Mouse (Mus musculus) kidney, postnatal 0 days (tissue): ENCODE measurements at regions not wholly inside any gene's neighbourhood (a gene's known extent, or its start where the extent isn't known, plus 50 kb on each side); places are given as distances from the start of the nearest gene placed in this dataset.
A peak's percentile ranks its signal among the peaks of the same experiment; 100 is the strongest.

Source experiments
- ATAC-seq: fragments of 200-750 bp; cut with Nextera tagmentation; replicated peaks from 2 replicates; pipeline ENCODE4 v1.8.0; 2017; ENCODE audit warnings: low read depth, moderate number of reproducible peaks, moderate TSS enrichment, moderate library complexity; ENCODE audit not compliant: low FRiP score
- DNase-seq: peaks from one replicate; pipeline ENCODE4 v3.0.0-alpha.2; 2016; ENCODE audit warnings: low spot score
- H3K27ac ChIP-seq: fragments of 300-500 bp; sonication (generic); 2 replicates; pipeline ENCODE4 v1.5.1; 2014; ENCODE audit warnings: mild to moderate bottlenecking
- H3K27me3 ChIP-seq: fragments of 300-500 bp; sonication (generic); 2 replicates; pipeline ENCODE4 v1.6.1; 2014; ENCODE audit warnings: low read length, mixed read lengths; ENCODE audit not compliant: insufficient read depth
- H3K36me3 ChIP-seq: fragments of 300-500 bp; sonication (generic); 2 replicates; pipeline ENCODE4 v1.6.1; 2014; ENCODE audit warnings: low read length, mixed read lengths; ENCODE audit not compliant: insufficient read depth
- H3K4me1 ChIP-seq: fragments of 300-500 bp; sonication (generic); replicated peaks from 2 replicates; pipeline ENCODE4 v1.6.1; 2014; ENCODE audit warnings: antibody characterized with exemption, low read length, mixed read lengths; ENCODE audit not compliant: insufficient read depth
- H3K4me2 ChIP-seq: fragments of 300-500 bp; sonication (generic); 2 replicates; pipeline ENCODE4 v1.6.1; 2014; ENCODE audit warnings: mild to moderate bottlenecking, low read length, moderate library complexity, mixed read lengths
- H3K4me3 ChIP-seq: fragments of 300-500 bp; sonication (generic); replicated peaks from 2 replicates; pipeline ENCODE4 v1.5.1; 2014; ENCODE audit warnings: low read depth, low read length
- H3K9ac ChIP-seq: fragments of 300-500 bp; sonication (generic); 2 replicates; pipeline ENCODE4 v1.6.1; 2014; ENCODE audit warnings: low read depth, low read length
- H3K9me3 ChIP-seq: fragments of 300-500 bp; sonication (generic); replicated peaks from 2 replicates; pipeline ENCODE4 v1.6.1; 2016; ENCODE audit warnings: low read length, inconsistent platforms, mixed read lengths
- CTCF ChIP-seq: IDR thresholded peaks from 2 replicates; pipeline ENCODE4 v1.5.1; 2016; ENCODE audit warnings: antibody characterized with exemption, low read depth, mild to moderate bottlenecking, moderate library complexity
- WGBS: fragments of 180-500 bp; shearing (Covaris S2); extraction: QIAGEN DNeasy Blood & Tissue Kit; methylation state at CpG from one replicate; pipeline ENCODE4 v1.1.7; 2014; 5-methylcytosine and 5-hydroxymethylcytosine counted together

- DNase-seq: no peak
- H3K4me1 ChIP-seq: no peaks in the 10 kb centered on the region
- WGBS: 54% methylated on average over 8 of the region's 8 CpGs
- H3K9ac ChIP-seq: no peak overlapping the region
- ATAC-seq: peak; percentile 82
- no peaks in the 10 kb centered on the region for H3K36me3 ChIP-seq
- H3K9me3 ChIP-seq: no peaks in the 10 kb centered on the region
- TF ChIP-seq CTCF: no peak
- no peaks in the 10 kb centered on the region for H3K27me3 ChIP-seq
- H3K27ac ChIP-seq: no peak overlapping the region
- no peak overlapping the region for H3K4me2 ChIP-seq
- H3K4me3 ChIP-seq: no peak overlapping the region
Measured at GRCm38 (mm10) chr14:99393611-99394010, 95.1 kb downstream of the Klf5 start.

DNA sequence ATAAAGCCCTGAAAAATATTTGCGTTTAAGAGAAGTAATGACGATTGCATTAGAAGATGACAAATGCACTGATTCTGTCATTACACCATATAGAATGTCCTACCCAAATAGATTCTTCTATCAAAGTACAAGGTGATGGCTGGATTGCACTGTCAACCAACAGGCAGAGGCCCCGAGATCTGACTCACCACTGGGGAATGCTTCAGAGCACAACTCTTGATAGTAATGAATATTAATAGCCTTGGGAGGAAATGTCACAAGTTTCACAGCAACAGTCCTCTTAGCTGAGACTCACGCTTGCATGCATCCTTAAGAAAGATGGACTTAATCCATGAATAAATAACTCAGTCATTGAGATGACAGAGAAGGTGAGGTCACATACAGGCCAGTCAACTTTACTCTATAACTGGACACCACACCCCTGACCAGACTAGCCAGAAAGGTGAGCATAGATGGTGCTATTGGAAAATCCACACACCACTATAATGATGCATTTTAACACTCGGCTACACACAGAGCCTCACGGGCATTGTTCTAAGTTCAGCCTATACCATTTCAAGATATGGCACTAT is 104.8 kb downstream of the Klf5 start:
- ATAC-seq: no peak; the same call in 1 of the 2 replicates
- H3K36me3 ChIP-seq: no peaks in the 10 kb centered on the region
- no peaks in the 10 kb centered on the region for H3K4me1 ChIP-seq
- no peak for TF ChIP-seq CTCF
- WGBS: 68% methylated on average over 6 of the region's 6 CpGs
- no peak overlapping the region for H3K4me3 ChIP-seq
- H3K4me2 ChIP-seq: no peak overlapping the region
- H3K27ac ChIP-seq: no peak overlapping the region
- no peak overlapping the region for H3K9ac ChIP-seq
- H3K27me3 ChIP-seq: no peaks in the 10 kb centered on the region
- no peaks in the 10 kb centered on the region for H3K9me3 ChIP-seq
- no peak for DNase-seq

DNA sequence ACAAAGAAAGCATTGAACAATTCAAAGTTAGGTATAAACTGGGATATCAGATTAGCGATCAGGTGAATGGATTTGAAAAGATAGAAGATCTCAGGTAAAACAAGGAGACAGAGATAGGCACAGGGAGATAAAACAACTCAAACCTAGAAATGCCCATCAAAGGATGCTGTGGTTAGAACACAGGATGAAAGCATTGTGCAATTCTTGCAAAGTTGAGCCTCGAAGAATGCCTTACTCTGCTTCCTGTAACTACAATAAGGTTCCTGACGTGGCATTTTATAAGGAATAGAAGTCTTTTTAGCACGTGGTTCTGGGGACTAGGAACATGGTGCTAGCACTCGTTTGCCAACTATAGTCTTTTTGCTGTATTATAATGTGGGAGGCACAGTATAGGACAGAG is 106.7 kb downstream of the Klf5 start:
- no peak for ATAC-seq
- H3K4me1 ChIP-seq: no peaks in the 10 kb centered on the region
- no peak for DNase-seq
- H3K9me3 ChIP-seq: no peaks in the 10 kb centered on the region
- 84% methylated on average over 5 of the region's 5 CpGs for whole genome bisulfite sequencing
- H3K36me3 ChIP-seq: no peaks in the 10 kb centered on the region
- no peak overlapping the region for H3K9ac ChIP-seq
- no peak overlapping the region for H3K4me3 ChIP-seq
- TF ChIP-seq CTCF: no peak
- H3K27me3 ChIP-seq: no peaks in the 10 kb centered on the region
- H3K4me2 ChIP-seq: no peak overlapping the region
- no peak overlapping the region for H3K27ac ChIP-seq

DNA sequence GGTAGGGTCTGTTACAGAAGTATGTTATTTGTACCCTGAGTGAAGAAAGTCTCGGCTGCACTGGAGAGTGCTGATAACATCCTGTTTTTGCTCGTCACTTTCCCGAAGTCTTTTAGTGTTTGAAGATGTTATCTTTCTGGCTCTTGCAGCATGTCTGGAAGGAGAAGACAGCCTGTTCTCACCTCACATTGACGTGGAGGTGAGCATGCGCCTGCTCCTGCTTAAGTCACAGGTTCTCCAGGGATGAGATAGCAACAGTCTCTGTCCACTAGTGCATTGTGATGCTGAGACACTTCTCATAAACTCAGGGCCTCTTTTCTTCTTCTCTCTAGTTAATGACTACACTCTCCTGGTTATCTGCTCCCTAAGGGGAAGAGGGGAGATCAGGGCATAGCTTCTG is 113.3 kb downstream of the Klf5 start:
- no peak overlapping the region for H3K4me3 ChIP-seq
- 43% methylated on average over 5 of the region's 5 CpGs for WGBS
- no peaks in the 10 kb centered on the region for H3K9me3 ChIP-seq
- TF ChIP-seq CTCF: no peak
- no peak overlapping the region for H3K27ac ChIP-seq
- no peaks in the 10 kb centered on the region for H3K36me3 ChIP-seq
- no peaks in the 10 kb centered on the region for H3K4me1 ChIP-seq
- no peak overlapping the region for H3K9ac ChIP-seq
- H3K4me2 ChIP-seq: no peak overlapping the region
- DNase-seq (no peak), ATAC-seq (no peak)
- H3K27me3 ChIP-seq: no peaks in the 10 kb centered on the region

DNA sequence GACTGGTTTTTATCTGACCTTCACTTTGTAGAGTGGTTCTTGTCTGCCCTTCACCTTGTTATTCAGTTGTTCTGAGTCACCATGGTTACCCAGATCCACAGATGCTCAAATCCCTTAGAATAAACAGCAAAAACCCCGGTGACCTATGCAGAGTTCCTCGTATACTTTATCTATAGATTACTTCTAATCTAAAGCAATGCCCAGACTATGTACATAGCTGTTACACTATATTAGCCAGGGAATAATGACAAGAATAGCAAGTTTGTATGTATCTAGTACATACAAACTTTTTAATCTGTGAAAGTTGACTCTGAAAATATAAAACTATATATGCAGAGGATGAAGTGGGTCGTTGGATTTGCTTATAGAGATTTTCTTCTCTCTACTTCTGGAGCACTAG is 117.7 kb downstream of the Klf5 start:
- Histone ChIP-seq H3K27ac (no peak overlapping the region), H3K4me1 (no peaks in the 10 kb centered on the region), H3K4me3 (no peak overlapping the region), H3K4me2 (no peak overlapping the region), H3K9ac (no peak overlapping the region), H3K27me3 (no peaks in the 10 kb centered on the region), H3K9me3 (no peaks in the 10 kb centered on the region), H3K36me3 (no peaks in the 10 kb centered on the region)
- TF ChIP-seq CTCF: no peak
- DNase-seq (no peak), ATAC-seq (no peak)
- 85% methylated on average over 3 of the region's 3 CpGs for WGBS

DNA sequence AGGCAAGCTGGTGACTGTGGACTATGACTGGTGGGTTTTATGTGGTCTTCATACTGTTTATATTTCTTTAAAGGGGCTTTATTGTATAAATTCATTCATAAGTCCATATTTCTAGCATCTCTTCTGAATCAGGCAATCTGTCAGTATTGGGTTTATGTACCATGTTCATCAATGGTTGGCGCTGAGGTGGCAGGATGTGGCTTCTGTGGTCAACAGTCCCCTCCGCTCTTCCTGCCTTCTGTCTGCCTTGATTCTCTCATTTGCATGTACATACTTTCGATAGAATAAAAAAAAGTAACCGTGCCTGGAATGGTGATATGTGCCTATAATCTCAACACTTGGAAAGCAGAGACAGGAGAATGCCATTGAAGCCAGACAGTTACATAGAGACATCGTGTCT is 120.5 kb downstream of the Klf5 start:
- TF ChIP-seq CTCF: no peak
- Histone ChIP-seq H3K4me1 (no peaks in the 10 kb centered on the region), H3K27me3 (no peaks in the 10 kb centered on the region), H3K9me3 (no peaks in the 10 kb centered on the region), H3K4me2 (no peak overlapping the region), H3K9ac (no peak overlapping the region), H3K27ac (no peak overlapping the region), H3K36me3 (no peaks in the 10 kb centered on the region), H3K4me3 (no peak overlapping the region)
- 96% methylated on average over 5 of the region's 5 CpGs for WGBS
- ATAC-seq: no peak
- no peak for DNase-seq

DNA sequence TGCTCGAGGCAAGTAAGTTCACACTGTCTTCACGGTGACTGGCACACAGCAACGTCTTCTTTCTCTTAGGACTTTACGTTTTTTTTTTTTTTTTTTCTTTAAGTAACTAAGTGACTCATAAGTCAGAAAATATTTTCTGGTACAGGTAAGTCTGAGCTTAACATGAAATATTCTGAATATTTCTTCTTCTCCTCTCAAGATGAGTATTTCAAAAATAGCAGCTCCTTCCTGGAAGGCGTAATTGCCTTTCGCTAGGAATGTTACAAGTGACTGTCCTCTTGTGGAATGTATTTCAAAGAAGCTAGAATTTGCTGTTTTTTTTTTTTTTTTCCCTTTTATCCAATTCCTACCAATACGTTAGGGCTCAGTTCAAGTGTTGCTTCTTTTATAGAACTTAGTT is 124.8 kb downstream of the Klf5 start:
- 69% methylated on average over 7 of the region's 7 CpGs for WGBS

More for the DNA sequence above, 124.8 kb downstream of the Klf5 start:
- Histone ChIP-seq H3K27ac (no peak overlapping the region), H3K4me2 (no peak overlapping the region), H3K9me3 (no peaks in the 10 kb centered on the region), H3K4me3 (no peak overlapping the region), H3K36me3 (no peaks in the 10 kb centered on the region), H3K4me1 (no peaks in the 10 kb centered on the region), H3K9ac (no peak overlapping the region), H3K27me3 (no peaks in the 10 kb centered on the region)
- ATAC-seq (no peak), DNase-seq (no peak)
- TF ChIP-seq CTCF: no peak
